Mouse (Mus musculus) frontal cortex, postnatal 10 days (tissue): Measurements from ENCODE around the gene Scarf2.

Experiments
- DNase-seq, 2 experiments: peaks; one replicate each; pipeline ENCODE4 v3.0.0; 2022; ENCODE audit warnings: low spot score in 2 of 2, mixed read lengths in 1 of 2

Scarf2 gene

GRCm38 (mm10) chr16:17799584-17799983, 2.5 kb downstream of the Scarf2 start:
- no peak for DNase-seq

GRCm38 (mm10) chr16:17801777-17802455, 4.8 kb downstream of the Scarf2 start:
- DNase-seq = no peak

- DNase-seq = no peak
Observed at GRCm38 (mm10) chr16:17802456-17802838, 5.4 kb downstream of the Scarf2 start.

- DNase-seq = peak in 1 of 2 experiments; percentile 55
Observed at GRCm38 (mm10) chr16:17802839-17803674, 6.0 kb downstream of the Scarf2 start.

- no peak for DNase-seq
Observed at GRCm38 (mm10) chr16:17803675-17804448, 6.8 kb downstream of the Scarf2 start.

GRCm38 (mm10) chr16:17804449-17804912, 7.4 kb downstream of the Scarf2 start:
- no peak for DNase-seq

GRCm38 (mm10) chr16:17804982-17805381, 7.9 kb downstream of the Scarf2 start:
- no peak for DNase-seq

- no peak for DNase-seq
Observed at GRCm38 (mm10) chr16:17806581-17807191, 9.6 kb downstream of the Scarf2 start.

- DNase-seq = peak; percentile 69 to 87
Observed at GRCm38 (mm10) chr16:17807192-17808009, 10.3 kb downstream of the Scarf2 start.

- DNase-seq = no peak
Observed at GRCm38 (mm10) chr16:17809125-17809524, 12.0 kb downstream of the Scarf2 start.

- no peak for DNase-seq
Observed at GRCm38 (mm10) chr16:17809711-17810110, 12.6 kb downstream of the Scarf2 start.

- DNase-seq = no peak
Observed at GRCm38 (mm10) chr16:17812120-17812519, 15.0 kb downstream of the Scarf2 start.

- DNase-seq = no peak
Observed at GRCm38 (mm10) chr16:17813173-17813572, 16.1 kb downstream of the Scarf2 start.

- peak in 1 of 2 experiments; percentile 61 for DNase-seq
Observed at GRCm38 (mm10) chr16:17815411-17816402, 18.6 kb downstream of the Scarf2 start.

GRCm38 (mm10) chr16:17816528-17816927, 19.4 kb downstream of the Scarf2 start:
- DNase-seq = no peak

- DNase-seq = no peak
Observed at GRCm38 (mm10) chr16:17826500-17826899, 29.4 kb downstream of the Scarf2 start.

GRCm38 (mm10) chr16:17828229-17828628, 31.1 kb downstream of the Scarf2 start:
- DNase-seq = no peak

GRCm38 (mm10) chr16:17828867-17829266, 31.8 kb downstream of the Scarf2 start:
- DNase-seq = no peak

- DNase-seq = peak in 1 of 2 experiments; percentile 20
Observed at GRCm38 (mm10) chr16:17830385-17831178, 33.5 kb downstream of the Scarf2 start.
